Mouse (Mus musculus) G1E (cell line): ENCODE results near the gene Lix1. TPM values are rescaled to one million over a fixed set of nuclear protein-coding genes. Genes with fewer than 3 reads are reported as not detected.

ENCODE experiments used
- ATAC-seq: 2 replicates; pipeline ENCODE4 v1.8.0; 2016; ENCODE audit warnings: mild to moderate bottlenecking; ENCODE audit not compliant: insufficient number of reproducible peaks, poor library complexity, low FRiP score, severe bottlenecking; ENCODE audit errors: extremely low read depth
- DNase-seq: peaks from one replicate; pipeline ENCODE4 v3.0.0; 2012; ENCODE audit warnings: low spot score
- H3K27me3 ChIP-seq: 2 replicates; pipeline ENCODE4 v1.6.1; 2012; ENCODE audit warnings: mild to moderate bottlenecking, low read length, inconsistent platforms; ENCODE audit not compliant: insufficient read depth
- H3K36me3 ChIP-seq: replicated peaks from 2 replicates; pipeline ENCODE3; 2012; ENCODE audit warnings: mild to moderate bottlenecking, inconsistent platforms
- H3K4me1 ChIP-seq: 2 replicates; pipeline ENCODE4 v1.6.1; 2012; ENCODE audit warnings: low read depth, low read length, inconsistent platforms, mixed read lengths; ENCODE audit not compliant: insufficient read depth
- H3K4me3 ChIP-seq: 2 replicates; pipeline ENCODE4 v1.5.1; 2012; ENCODE audit warnings: low read depth, mild to moderate bottlenecking, inconsistent platforms, low read length, moderate library complexity, mixed read lengths
- H3K9me3 ChIP-seq: replicated peaks from 2 replicates; pipeline ENCODE4 v1.6.1; 2012; ENCODE audit warnings: inconsistent platforms
- CTCF ChIP-seq: IDR thresholded peaks from 2 replicates; pipeline ENCODE4 v1.5.1; 2012; ENCODE audit warnings: low read depth, low read length, inconsistent platforms, mixed read lengths
- GATA1 ChIP-seq: IDR thresholded peaks from 2 replicates; pipeline ENCODE4 v1.6.1; 2012; ENCODE audit warnings: borderline replicate concordance, low read length, inconsistent platforms, mixed read lengths
- GATA2 ChIP-seq: IDR thresholded peaks from 2 replicates; pipeline ENCODE4 v1.6.1; 2012; ENCODE audit warnings: low read depth, low read length, inconsistent platforms, borderline replicate concordance
- POLR2AphosphoS5 ChIP-seq: IDR thresholded peaks from 2 replicates; pipeline ENCODE4 v1.6.1; 2012; ENCODE audit warnings: low read depth, low read length, inconsistent platforms; ENCODE audit not compliant: insufficient replicate concordance
- TAL1 ChIP-seq: conservative IDR thresholded peaks from 2 replicates; pipeline ENCODE4 v1.6.1; 2012; ENCODE audit warnings: low read depth, low read length, inconsistent platforms, mixed read lengths
- polyA plus RNA-seq: library from polyadenylated mRNA; stranded (reverse); fragments of >175 nt; gene quantifications from 2 replicates; pipeline ENCODE4 v1.2.3, GENCODE M21; 2012
- total RNA-seq, 2 experiments: library from RNA; stranded (forward) in 1 of 2; stranded (reverse) in 1 of 2; fragments of 200-1000 nt in 1 of 2; fragments of >200 nt in 1 of 2; fragmentation: Nextera tagmentation in 1 of 2; gene quantifications; 2 replicates each; pipeline ENCODE4 v1.2.3; 2014 to 2017

Lix1 gene
- total and polyA plus RNA-seq, 3 experiments = 0.16 TPM; not detected in 2

DNA sequence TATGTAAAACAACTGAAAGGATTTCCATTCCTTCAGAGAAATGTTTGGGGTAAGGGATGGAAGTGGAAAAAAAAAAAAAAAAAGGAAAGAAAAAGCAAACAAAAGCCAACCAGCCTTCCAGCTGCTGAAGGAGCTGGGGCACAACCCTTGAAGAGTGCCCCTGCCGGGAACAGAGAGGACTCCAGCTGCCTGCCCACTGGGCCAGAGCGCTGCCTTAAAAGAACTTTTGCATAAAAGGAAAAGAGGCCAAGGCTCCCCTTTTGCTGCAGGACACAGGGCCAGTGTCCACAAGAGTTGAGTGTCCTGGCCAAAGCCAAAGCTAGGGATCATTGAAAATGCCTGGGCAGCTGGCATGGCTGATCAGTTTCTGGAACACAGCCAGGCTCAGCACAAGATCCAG lies 7.1 kb downstream of the Lix1 start:
- no peak for TF ChIP-seq CTCF
- TF ChIP-seq POLR2AphosphoS5 = no peak
- TF ChIP-seq GATA1 = no peak
- no peak for TF ChIP-seq GATA2
- TF ChIP-seq TAL1 = no peak
- no peaks in the 10 kb centered on the region for H3K36me3 ChIP-seq
- peaks cover 11% of the 10 kb centered on the region for H3K27me3 ChIP-seq
- DNase-seq (no peak), ATAC-seq (no peak)
- H3K4me3 ChIP-seq = no peak overlapping the region
- H3K4me1 ChIP-seq = peaks cover 2% of the 10 kb centered on the region; the same call in 1 of the 2 replicates
- H3K9me3 ChIP-seq = no peaks in the 10 kb centered on the region

DNA sequence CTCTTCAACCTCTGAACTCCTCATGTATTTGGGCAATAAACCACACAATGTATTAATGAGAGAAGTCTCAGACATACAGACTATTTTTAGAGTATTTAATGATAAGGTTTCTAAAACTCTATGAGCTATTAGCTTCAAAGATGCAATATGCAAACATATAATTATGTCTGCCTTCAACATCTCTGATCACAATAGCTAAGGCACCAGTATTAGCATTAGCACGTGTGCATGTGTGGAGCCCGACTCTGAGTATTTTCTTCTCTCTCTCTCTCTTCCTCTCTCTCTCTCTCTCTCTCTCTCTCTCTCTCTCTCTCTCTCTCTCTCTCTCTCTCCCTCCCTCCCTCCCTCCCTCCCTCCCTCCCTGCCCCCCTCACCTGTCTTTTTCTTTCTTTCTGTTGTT lies 9.0 kb downstream of the Lix1 start:
- TF ChIP-seq GATA1 = no peak
- no peak for TF ChIP-seq GATA2
- TF ChIP-seq POLR2AphosphoS5 = no peak
- no peak for TF ChIP-seq TAL1
- no peak for TF ChIP-seq CTCF
- Histone ChIP-seq H3K27me3 (peaks cover 3% of the 10 kb centered on the region; the same call in 1 of the 2 replicates), H3K9me3 (no peaks in the 10 kb centered on the region), H3K36me3 (no peaks in the 10 kb centered on the region), H3K4me1 (no peaks in the 10 kb centered on the region), H3K4me3 (no peak overlapping the region)
- ATAC-seq = no peak
- DNase-seq = no peak

DNA sequence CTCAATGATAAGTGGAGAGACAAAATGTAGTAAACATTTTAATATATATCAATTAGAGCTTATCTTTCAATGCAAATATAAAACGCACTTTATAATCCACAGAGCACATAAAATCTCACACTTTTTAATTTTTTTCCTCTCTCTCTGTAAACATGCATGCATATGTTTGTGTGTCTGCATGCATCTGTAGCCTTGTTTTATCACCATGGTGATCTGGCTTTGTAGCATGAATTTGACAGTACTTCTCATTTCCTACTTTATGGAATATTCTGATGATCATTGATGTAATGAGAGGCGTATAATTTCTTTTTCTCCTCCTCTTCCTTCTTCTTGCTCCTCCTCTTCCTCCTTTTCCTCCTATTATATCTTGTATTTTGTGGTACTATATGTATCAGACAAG lies 9.7 kb downstream of the Lix1 start:
- Histone ChIP-seq H3K9me3 (no peaks in the 10 kb centered on the region), H3K27me3 (peaks cover 3% of the 10 kb centered on the region; the same call in 1 of the 2 replicates), H3K4me1 (no peaks in the 10 kb centered on the region), H3K36me3 (no peaks in the 10 kb centered on the region), H3K4me3 (no peak overlapping the region)
- no peak for TF ChIP-seq TAL1
- no peak for TF ChIP-seq GATA1
- no peak for TF ChIP-seq GATA2
- TF ChIP-seq CTCF = no peak
- TF ChIP-seq POLR2AphosphoS5 = no peak
- ATAC-seq (no peak), DNase-seq (no peak)

DNA sequence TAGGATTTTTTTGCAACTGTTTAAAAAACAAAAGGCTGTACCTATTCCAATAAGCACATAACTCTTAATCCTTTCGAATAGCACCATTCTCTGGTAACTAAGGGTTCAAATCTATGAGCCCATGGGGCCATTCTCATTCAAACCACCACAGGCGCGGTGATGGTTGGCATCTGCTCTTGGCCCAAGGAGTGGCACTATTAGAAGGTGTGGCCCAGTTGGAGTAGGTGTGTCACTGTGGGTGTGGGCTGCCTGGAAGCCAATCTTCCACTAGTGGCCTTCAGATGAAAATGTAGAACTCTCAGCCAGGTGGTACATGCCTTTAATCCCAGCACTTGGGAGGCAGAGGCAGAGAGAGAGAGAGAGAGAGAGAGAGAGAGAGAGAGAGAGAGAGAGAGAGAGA lies 11.7 kb downstream of the Lix1 start:
- Histone ChIP-seq H3K4me3 (no peak overlapping the region), H3K27me3 (peaks cover 3% of the 10 kb centered on the region; the same call in 1 of the 2 replicates), H3K9me3 (no peaks in the 10 kb centered on the region), H3K36me3 (no peaks in the 10 kb centered on the region), H3K4me1 (no peaks in the 10 kb centered on the region)
- ATAC-seq (no peak), DNase-seq (no peak)
- TF ChIP-seq POLR2AphosphoS5 (no peak), GATA1 (no peak), TAL1 (no peak), GATA2 (no peak), CTCF (no peak)

DNA sequence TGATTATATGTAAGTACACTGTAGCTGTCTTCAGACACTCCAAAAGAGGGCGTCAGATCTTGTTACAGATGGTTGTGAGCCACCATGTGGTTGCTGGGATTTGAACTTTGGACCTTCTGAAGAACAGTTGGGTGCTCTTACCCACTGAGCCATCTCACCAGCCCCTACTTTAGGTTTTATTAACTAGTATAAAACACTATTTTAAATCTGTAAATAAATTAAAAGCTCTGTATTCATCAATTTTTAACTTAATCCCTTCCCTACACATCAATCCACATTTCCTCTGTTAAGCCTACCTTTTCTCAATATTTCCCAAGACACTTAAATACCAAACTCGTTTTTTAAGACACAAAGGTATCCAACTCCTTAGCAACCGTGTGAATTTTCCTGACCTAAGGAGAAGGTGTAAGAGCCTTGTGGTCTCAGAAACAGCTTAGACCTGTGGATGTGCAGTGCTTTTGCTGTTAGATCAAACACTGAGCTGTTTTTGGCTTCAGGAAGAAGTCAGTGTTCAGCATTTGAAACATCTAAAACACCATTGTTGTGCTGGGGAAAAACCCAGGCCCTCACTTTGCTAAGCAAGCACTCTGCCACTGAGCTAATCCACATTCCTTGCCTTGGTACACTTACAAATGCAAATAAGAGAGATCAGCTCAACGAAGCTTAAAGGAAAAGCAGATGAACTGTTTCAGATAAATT lies 22.3 kb downstream of the Lix1 start:
- no peak overlapping the region for H3K4me3 ChIP-seq
- no peak for ATAC-seq

DNA sequence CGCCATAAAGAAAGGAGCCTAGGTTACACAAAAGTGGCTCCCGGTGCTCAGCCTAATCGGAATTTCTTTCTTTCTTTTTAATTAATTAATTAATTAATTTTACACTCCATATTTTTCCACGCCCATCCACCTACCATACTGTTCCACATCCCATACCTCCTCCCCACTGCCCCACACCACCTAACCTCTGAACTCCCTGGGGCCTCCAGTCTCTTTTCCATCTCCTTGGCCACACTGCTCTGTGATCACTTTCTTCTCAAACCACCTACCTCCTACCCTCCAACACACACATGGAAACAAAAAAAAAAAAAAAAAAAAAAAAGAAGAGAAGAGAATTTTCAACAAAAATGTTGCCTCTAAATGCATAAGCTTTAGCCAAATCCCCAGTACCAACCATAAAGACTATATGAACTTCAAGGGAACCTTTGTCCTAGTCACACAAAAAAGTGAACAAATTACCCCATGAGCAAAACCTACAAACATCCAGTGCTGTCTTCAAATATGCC lies 22.9 kb downstream of the Lix1 start:
- H3K27me3 ChIP-seq = no peaks in the 10 kb centered on the region
- no peaks in the 10 kb centered on the region for H3K9me3 ChIP-seq
- H3K4me1 ChIP-seq = no peaks in the 10 kb centered on the region
- DNase-seq (no peak), ATAC-seq (no peak)
- TF ChIP-seq CTCF (no peak), POLR2AphosphoS5 (no peak), TAL1 (no peak), GATA1 (no peak), GATA2 (no peak)
- H3K36me3 ChIP-seq = no peaks in the 10 kb centered on the region
- no peak overlapping the region for H3K4me3 ChIP-seq

More for the DNA sequence above, 22.3 kb downstream of the Lix1 start:
- no peaks in the 10 kb centered on the region for H3K4me1 ChIP-seq
- H3K27me3 ChIP-seq = no peaks in the 10 kb centered on the region
- no peak for DNase-seq
- no peak for TF ChIP-seq TAL1
- no peak for TF ChIP-seq GATA1
- no peak for TF ChIP-seq GATA2
- no peak for TF ChIP-seq CTCF
- no peak for TF ChIP-seq POLR2AphosphoS5
- H3K36me3 ChIP-seq = no peaks in the 10 kb centered on the region
- H3K9me3 ChIP-seq = no peaks in the 10 kb centered on the region

DNA sequence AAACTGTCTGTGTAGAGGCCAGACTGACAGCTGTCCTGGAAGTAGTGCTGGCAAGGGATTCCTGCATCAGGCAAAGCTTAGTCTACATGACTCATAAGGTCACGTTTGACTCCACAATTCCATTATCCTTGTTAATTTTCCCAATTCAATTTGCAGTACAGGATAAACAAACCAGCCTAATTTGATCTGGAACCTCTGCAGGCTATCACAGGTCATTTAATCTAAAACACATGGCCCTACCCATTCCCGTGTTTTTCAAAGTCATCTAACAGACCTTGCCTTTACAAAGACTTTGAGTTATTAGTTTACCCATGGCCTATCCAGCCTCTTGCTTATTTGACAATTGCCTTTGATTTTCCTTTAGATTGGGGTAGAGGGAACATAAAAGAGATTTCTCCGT lies 23.4 kb downstream of the Lix1 start:
- H3K4me1 ChIP-seq = no peaks in the 10 kb centered on the region
- no peaks in the 10 kb centered on the region for H3K36me3 ChIP-seq
- H3K27me3 ChIP-seq = no peaks in the 10 kb centered on the region
- H3K4me3 ChIP-seq = no peak overlapping the region
- H3K9me3 ChIP-seq = no peaks in the 10 kb centered on the region
- no peak for ATAC-seq
- DNase-seq = no peak
- TF ChIP-seq GATA1 (no peak), POLR2AphosphoS5 (no peak), CTCF (no peak), GATA2 (no peak), TAL1 (no peak)
